Mouse (Mus musculus) CH12.LX (cell line): ENCODE results near the gene Map4k1.

Source experiments
- CTCF ChIP-seq, 2 experiments: IDR thresholded peaks in 1 of 2; conservative IDR thresholded peaks in 1 of 2; 2 replicates each; pipeline ENCODE4 v1.5.1; 2011 to 2012; ENCODE audit warnings: low read depth in 2 of 2, low read length in 2 of 2, improper control_type of control experiment in 1 of 2, inconsistent platforms in 1 of 2, mild to moderate bottlenecking in 1 of 2, moderate library complexity in 1 of 2
- KAT2A ChIP-seq: IDR thresholded peaks from 2 replicates; pipeline ENCODE4 v1.6.1; 2012; ENCODE audit warnings: low read length, improper control_type of control experiment, inconsistent platforms; ENCODE audit not compliant: insufficient replicate concordance
- MAFK ChIP-seq: IDR thresholded peaks from 2 replicates; pipeline ENCODE4 v1.6.1; 2011; ENCODE audit warnings: low read length, improper control_type of control experiment; ENCODE audit not compliant: insufficient replicate concordance
- MAZ ChIP-seq: IDR thresholded peaks from 2 replicates; pipeline ENCODE4 v1.6.1; 2012; ENCODE audit warnings: low read depth, mild to moderate bottlenecking, inconsistent platforms, low read length, improper control_type of control experiment, moderate library complexity
- POLR2A ChIP-seq: IDR thresholded peaks from 2 replicates; pipeline ENCODE4 v1.6.1; 2011; ENCODE audit warnings: low read depth, mild to moderate bottlenecking, improper control_type of control experiment, low read length
- POLR2AphosphoS2 ChIP-seq: IDR thresholded peaks from 2 replicates; pipeline ENCODE4 v1.6.1; 2011; ENCODE audit warnings: low read depth, low read length, improper control_type of control experiment
- SMC3 ChIP-seq: IDR thresholded peaks from 2 replicates; pipeline ENCODE4 v1.6.1; 2011; ENCODE audit warnings: low read depth, low read length, improper control_type of control experiment
- ZMIZ1 ChIP-seq: IDR thresholded peaks from 2 replicates; pipeline ENCODE4 v1.6.1; 2012; ENCODE audit warnings: low read depth, mild to moderate bottlenecking, inconsistent platforms, low read length, improper control_type of control experiment
- ZNF384 ChIP-seq: IDR thresholded peaks from 2 replicates; pipeline ENCODE4 v1.6.1; 2012; ENCODE audit warnings: low read depth, low read length, improper control_type of control experiment, inconsistent platforms

GRCm38 (mm10) chr7:28966751-28967505 lies 14.9 kb upstream of the Map4k1 start:
- no peak for TF ChIP-seq CTCF (conservative IDR thresholded peaks at IDR 0.05 in 1 of 2, IDR thresholded peaks at IDR 0.05 in 1 of 2; ENCODE audit: low read depth in 2 of 2, low read length in 2 of 2)
- no peak for TF ChIP-seq MAFK
- no peak for TF ChIP-seq POLR2A
- no peak for TF ChIP-seq ZNF384
- no peak for TF ChIP-seq POLR2AphosphoS2
- TF ChIP-seq ZMIZ1 = no peak
- TF ChIP-seq MAZ = no peak
- TF ChIP-seq KAT2A = no peak
- no peak for TF ChIP-seq SMC3
